Mouse (Mus musculus) urinary bladder, adult 18-20 months (tissue): ENCODE measurements at regions not wholly inside any gene's neighbourhood (a gene's known extent, or its start where the extent isn't known, plus 50 kb on each side); places are given as distances from the start of the nearest gene placed in this dataset.

Source experiments
- DNase-seq, 2 experiments: peaks; one replicate each; pipeline ENCODE4 v3.0.0; 2022; ENCODE audit warnings: low spot score in 2 of 2, mixed read lengths in 2 of 2

- DNase-seq = no peak
These were observed 458.8 kb upstream of the Mon1b start for GRCm38 (mm10) chr8:113176591-113176990.

- no peak for DNase-seq
These were observed 452.2 kb upstream of the Mon1b start for GRCm38 (mm10) chr8:113183186-113183585.

DNA sequence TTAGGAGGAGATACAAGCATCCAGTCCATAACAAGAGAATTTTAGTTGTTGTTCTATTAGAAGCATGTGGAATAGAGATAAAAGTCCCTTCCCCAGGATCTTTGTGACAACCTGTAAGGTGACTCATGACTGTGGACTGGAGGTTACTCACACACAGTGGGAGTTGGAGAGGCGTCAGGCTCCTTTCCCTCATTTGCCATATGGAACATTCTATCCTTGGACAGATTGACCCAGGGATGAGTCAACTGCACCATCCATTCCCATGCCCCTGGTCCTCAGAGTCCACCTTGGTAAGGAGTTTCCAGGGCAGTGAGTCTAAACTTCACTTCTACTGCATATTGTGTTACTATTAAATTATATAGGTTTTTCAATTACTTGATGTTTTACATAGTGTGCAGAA lies 444.9 kb upstream of the Mon1b start:
- no peak for DNase-seq

DNA sequence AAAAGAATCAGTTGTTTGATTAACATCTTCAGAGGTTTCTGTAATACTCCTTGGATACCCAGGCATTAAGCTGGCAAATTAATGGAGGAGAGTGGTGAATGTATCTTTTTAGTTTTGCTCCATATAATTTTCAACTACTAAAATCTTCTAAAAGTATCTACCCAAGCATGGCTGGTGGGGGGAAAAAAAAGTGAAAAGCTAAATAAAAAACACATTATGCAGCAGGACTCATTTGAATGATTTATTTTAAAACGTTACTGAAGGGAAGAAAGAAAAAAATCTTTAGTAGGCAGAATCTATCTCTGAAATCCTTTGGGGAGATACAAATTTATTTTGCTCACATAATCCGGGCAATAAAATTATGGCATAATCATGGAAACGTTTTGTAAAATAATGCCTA lies 443.9 kb upstream of the Mon1b start:
- DNase-seq = no peak
